Mouse (Mus musculus) forebrain, postnatal 0 days (tissue): ENCODE measurements around the gene 3100002H09Rik. TPM values are rescaled to one million over a fixed set of nuclear protein-coding genes. Genes with fewer than 3 reads are reported as not detected.

Experiments
- ATAC-seq: fragments of 200-750 bp; cut with Nextera tagmentation; 2 replicates; pipeline ENCODE4 v1.8.0; 2017; ENCODE audit warnings: mild to moderate bottlenecking, moderate library complexity
- DNase-seq: peaks from one replicate; pipeline ENCODE4 v3.0.0-alpha.2; 2015
- H3K27ac ChIP-seq: fragments of 300-500 bp; sonication (generic); 2 replicates; pipeline ENCODE4 v1.5.1; 2014; ENCODE audit warnings: low read depth, mild to moderate bottlenecking, antibody characterized with exemption, low read length, moderate library complexity, mixed read lengths
- H3K27me3 ChIP-seq: fragments of 300-500 bp; sonication (generic); 2 replicates; pipeline ENCODE4 v1.6.1; 2014; ENCODE audit warnings: mild to moderate bottlenecking, low read length, mixed read lengths; ENCODE audit not compliant: insufficient read depth
- H3K36me3 ChIP-seq: fragments of 300-500 bp; sonication (generic); 2 replicates; pipeline ENCODE4 v1.6.1; 2014; ENCODE audit warnings: mild to moderate bottlenecking, moderate library complexity; ENCODE audit not compliant: insufficient read depth
- H3K4me1 ChIP-seq: fragments of 300-500 bp; sonication (generic); 2 replicates; pipeline ENCODE4 v1.6.1; 2014; ENCODE audit warnings: antibody characterized with exemption; ENCODE audit not compliant: insufficient read depth
- H3K4me2 ChIP-seq: fragments of 300-500 bp; sonication (generic); 2 replicates; pipeline ENCODE4 v1.6.1; 2014; ENCODE audit warnings: low read depth, mild to moderate bottlenecking, moderate library complexity
- H3K4me3 ChIP-seq: fragments of 300-500 bp; sonication (generic); 2 replicates; pipeline ENCODE4 v1.5.1; 2014; ENCODE audit warnings: low read depth, low read length, mixed read lengths
- H3K9ac ChIP-seq: fragments of 300-500 bp; sonication (generic); 2 replicates; pipeline ENCODE4 v1.6.1; 2014; ENCODE audit warnings: mild to moderate bottlenecking
- H3K9me3 ChIP-seq: fragments of 300-500 bp; sonication (generic); 2 replicates; pipeline ENCODE4 v1.6.1; 2016; ENCODE audit warnings: low read length
- CTCF ChIP-seq: sonication (generic); IDR thresholded peaks from 2 replicates; pipeline ENCODE4 v1.5.1; 2016; ENCODE audit warnings: antibody characterized with exemption, control low read depth, low read depth
- WGBS: fragments of 180-500 bp; shearing (Covaris S2); extraction: QIAGEN DNeasy Blood & Tissue Kit; methylation state at CpG from one replicate; pipeline ENCODE4 v1.1.7; 2014; 5-methylcytosine and 5-hydroxymethylcytosine counted together
- polyA plus RNA-seq: library from polyadenylated mRNA; unstranded; fragments of >200 nt; fragmentation: Nextera tagmentation; extraction: Ambion mirVana; gene quantifications from 2 replicates; pipeline ENCODE4 v1.2.1, GENCODE M21; 2015
- total RNA-seq: library from RNA; depleted of rRNA; stranded (reverse); fragments of >200 nt; gene quantifications from 2 replicates; pipeline ENCODE4 v1.2.3, GENCODE M21; 2014

The 3100002H09Rik gene
- total and polyA plus RNA-seq, 2 experiments from 2014 or later = 0.18 TPM; not detected in 1

DNA sequence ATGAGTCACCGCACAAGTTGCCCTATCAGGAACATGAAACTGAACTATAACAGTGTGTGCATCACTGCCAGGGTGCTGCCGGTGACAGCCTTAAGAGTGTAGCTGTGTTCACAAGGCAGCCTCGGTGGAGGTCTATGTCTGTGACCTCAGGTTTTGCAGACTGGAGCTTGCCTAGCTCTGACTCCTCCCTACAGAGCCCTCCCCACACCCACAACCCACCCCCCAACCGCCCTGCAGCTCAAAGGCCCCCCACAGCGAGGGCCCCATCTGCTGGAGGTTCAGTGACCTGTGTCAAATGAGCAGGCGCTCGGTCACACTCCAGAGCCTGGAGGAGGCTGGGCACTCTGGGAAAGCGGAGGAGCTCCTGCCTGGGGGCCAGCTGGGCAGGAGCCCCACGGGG is 42.3 kb upstream of the 3100002H09Rik start:
- WGBS = 12% methylated on average over 9 of the region's 9 CpGs

DNA sequence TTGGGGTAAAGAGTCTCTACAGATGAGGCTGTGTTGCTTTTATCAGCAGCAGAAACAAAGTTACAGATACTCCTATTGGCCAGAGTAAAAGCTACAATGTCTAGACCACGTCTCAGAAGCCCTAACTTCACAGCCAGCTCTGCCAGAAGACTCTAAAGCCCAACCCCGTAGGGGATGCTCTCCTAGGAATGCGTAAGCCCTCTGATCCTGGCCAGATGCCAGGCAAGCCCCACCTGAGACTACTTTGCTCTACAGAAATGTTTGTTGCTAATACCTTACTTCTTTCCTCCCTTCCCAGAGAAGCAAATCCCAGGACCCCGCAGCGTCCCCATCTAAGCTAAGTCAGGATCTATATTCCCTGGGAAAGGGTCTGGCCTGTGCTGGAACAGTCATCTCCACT is 37.3 kb upstream of the 3100002H09Rik start:
- TF ChIP-seq CTCF = no peak
- Histone ChIP-seq H3K27ac (no peak overlapping the region), H3K36me3 (no peaks in the 10 kb centered on the region), H3K4me3 (no peak overlapping the region), H3K9me3 (no peaks in the 10 kb centered on the region), H3K27me3 (no peaks in the 10 kb centered on the region), H3K4me1 (no peaks in the 10 kb centered on the region), H3K9ac (no peak overlapping the region), H3K4me2 (no peak overlapping the region)
- ATAC-seq (no peak), DNase-seq (no peak)
- WGBS = 34% methylated on average over 5 of the region's 5 CpGs

More for the DNA sequence above, 42.3 kb upstream of the 3100002H09Rik start:
- Histone ChIP-seq H3K27me3 (peaks cover 19% of the 10 kb centered on the region), H3K9ac (no peak overlapping the region), H3K4me2 (peak overlapping the region; percentile 8; the same call in 1 of the 2 replicates), H3K4me1 (0 out of 2 replicates have a peak, but pooled peaks cover 3% of the 10 kb centered on the region), H3K36me3 (no peaks in the 10 kb centered on the region), H3K27ac (no peak overlapping the region), H3K4me3 (no peak overlapping the region), H3K9me3 (no peaks in the 10 kb centered on the region)
- DNase-seq = no peak
- no peak for TF ChIP-seq CTCF
- ATAC-seq = no peak

DNA sequence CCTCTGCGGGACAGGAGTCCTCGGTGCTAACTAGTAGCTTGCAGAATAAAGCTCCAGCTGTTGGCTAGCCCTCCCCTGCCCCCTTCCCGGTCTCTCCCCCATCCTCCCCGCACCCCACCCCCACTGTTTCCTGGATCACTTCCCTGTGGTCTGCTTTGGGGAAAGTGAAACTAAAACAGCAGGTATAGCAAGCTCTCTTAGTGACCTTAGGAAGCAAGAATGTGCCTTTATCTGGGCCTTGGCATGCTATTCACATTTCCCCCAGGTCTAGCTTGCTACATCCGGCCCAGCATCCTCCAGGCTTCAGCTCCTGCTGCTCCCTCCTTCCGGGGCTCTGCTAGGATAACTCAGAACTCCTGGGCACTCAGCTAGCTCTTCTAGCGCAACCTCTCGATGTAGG is 36.0 kb upstream of the 3100002H09Rik start:
- ATAC-seq (no peak), DNase-seq (no peak)
- Histone ChIP-seq H3K27me3 (no peaks in the 10 kb centered on the region), H3K36me3 (no peaks in the 10 kb centered on the region), H3K9me3 (no peaks in the 10 kb centered on the region), H3K27ac (no peak overlapping the region), H3K4me3 (no peak overlapping the region), H3K4me1 (no peaks in the 10 kb centered on the region), H3K4me2 (no peak overlapping the region), H3K9ac (no peak overlapping the region)
- 32% methylated on average over 8 of the region's 8 CpGs for WGBS
- TF ChIP-seq CTCF = no peak

DNA sequence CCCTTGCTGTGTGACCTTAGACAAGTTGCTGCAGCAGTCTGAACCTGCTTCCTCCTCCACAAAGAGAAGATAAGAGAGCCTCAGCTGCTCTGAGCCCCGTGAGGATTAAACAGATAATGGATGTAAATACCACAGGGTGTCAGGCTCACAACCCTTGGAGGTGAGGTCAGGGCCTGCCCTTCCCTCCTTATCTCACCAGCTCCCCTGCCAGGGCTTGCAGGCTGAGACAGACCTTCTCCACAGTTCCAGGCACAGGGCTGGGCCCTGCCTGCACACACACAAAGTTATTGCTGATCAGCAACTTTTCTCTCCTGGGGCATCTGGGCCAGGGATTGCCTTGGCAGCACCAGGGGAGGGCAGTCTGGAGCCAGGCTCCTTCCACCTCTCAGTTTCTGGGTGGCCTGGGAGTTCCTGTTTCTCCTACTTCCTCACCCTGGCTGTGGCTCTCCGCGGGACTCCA is 34.4 kb upstream of the 3100002H09Rik start:
- DNase-seq (no peak), ATAC-seq (no peak)
- Histone ChIP-seq H3K9ac (no peak overlapping the region), H3K9me3 (no peaks in the 10 kb centered on the region), H3K4me1 (no peaks in the 10 kb centered on the region), H3K27ac (no peak overlapping the region), H3K4me2 (no peak overlapping the region), H3K36me3 (no peaks in the 10 kb centered on the region), H3K27me3 (no peaks in the 10 kb centered on the region), H3K4me3 (no peak overlapping the region)
- 17% methylated on average over 3 of the region's 3 CpGs for WGBS
- no peak for TF ChIP-seq CTCF

DNA sequence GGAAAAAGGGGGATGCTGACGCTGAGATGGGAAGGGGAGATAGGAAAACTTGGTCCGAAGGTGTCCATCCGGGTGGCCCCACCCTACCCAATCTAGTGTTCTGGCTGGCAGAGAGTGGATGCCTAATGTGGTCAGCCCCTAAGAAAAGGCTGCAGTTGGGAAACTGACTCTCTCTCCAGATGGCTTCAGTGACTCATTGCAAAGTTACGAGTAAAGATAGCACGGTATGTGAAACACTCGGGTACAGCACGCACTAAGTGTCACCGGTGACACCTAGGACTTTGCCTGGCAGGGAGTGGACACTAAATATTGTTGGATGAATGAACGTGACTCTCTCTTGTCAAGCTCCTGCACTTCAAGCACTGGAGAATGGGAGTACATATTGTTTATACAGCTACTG is 33.3 kb upstream of the 3100002H09Rik start:
- no peaks in the 10 kb centered on the region for H3K9me3 ChIP-seq
- H3K9ac ChIP-seq = no peak overlapping the region
- DNase-seq (no peak), ATAC-seq (no peak)
- no peaks in the 10 kb centered on the region for H3K36me3 ChIP-seq
- no peak overlapping the region for H3K27ac ChIP-seq
- no peak for TF ChIP-seq CTCF
- H3K27me3 ChIP-seq = no peaks in the 10 kb centered on the region
- no peak overlapping the region for H3K4me3 ChIP-seq
- no peak overlapping the region for H3K4me2 ChIP-seq
- no peaks in the 10 kb centered on the region for H3K4me1 ChIP-seq
- WGBS = 91% methylated on average over 9 of the region's 9 CpGs

DNA sequence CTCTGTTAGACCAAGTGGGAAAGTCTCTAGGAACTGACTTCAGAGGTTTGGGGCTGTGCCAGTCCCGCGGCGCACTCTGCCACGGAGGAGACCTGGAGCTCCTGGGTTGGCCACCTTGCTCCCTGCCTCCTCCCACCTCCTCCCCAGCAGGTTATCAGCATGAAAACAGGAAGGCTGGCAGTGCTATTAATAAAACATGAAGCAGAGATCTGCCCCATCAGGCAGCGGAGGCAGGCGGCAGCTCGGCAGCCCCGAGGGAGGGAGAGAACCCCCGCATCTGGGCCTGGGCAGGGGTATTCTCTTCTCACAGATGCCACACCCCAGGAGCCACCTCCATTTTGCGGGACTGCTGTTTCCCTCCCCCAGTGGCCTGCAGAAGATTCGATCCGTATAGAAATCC is 29.1 kb upstream of the 3100002H09Rik start:
- H3K9me3 ChIP-seq = no peaks in the 10 kb centered on the region
- H3K27ac ChIP-seq = no peak overlapping the region
- H3K9ac ChIP-seq = no peak overlapping the region
- DNase-seq (no peak), ATAC-seq (no peak)
- H3K4me3 ChIP-seq = no peak overlapping the region
- H3K36me3 ChIP-seq = no peaks in the 10 kb centered on the region
- 26% methylated on average over 12 of the region's 12 CpGs for WGBS
- H3K4me2 ChIP-seq = no peak overlapping the region
- H3K27me3 ChIP-seq = no peaks in the 10 kb centered on the region
- no peak for TF ChIP-seq CTCF
- no peaks in the 10 kb centered on the region for H3K4me1 ChIP-seq

DNA sequence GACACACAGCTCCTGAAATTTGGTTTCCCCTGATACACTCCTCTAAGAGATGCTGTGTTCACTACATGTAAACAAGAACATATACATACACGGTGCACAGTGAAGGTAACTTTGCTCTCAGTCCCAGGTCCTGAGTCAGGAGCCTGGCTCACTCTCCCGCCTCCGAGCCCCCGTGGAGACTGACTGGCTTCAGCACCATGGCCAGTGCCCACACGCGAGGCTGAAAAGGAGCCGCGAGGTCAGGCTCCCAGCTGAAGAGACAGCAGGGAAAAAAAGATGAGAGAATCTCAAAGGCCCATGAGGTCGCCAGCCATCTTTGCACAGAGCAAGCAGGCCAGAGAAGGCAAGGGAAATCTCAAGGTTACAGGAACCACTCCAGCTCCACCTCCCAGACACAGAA is 22.7 kb upstream of the 3100002H09Rik start:
- no peak overlapping the region for H3K4me3 ChIP-seq
- H3K9me3 ChIP-seq = no peaks in the 10 kb centered on the region
- no peaks in the 10 kb centered on the region for H3K4me1 ChIP-seq
- no peak overlapping the region for H3K4me2 ChIP-seq
- DNase-seq (no peak), ATAC-seq (no peak)
- H3K9ac ChIP-seq = no peak overlapping the region
- no peaks in the 10 kb centered on the region for H3K27me3 ChIP-seq
- 13% methylated on average over 9 of the region's 9 CpGs for WGBS
- no peak for TF ChIP-seq CTCF
- no peaks in the 10 kb centered on the region for H3K36me3 ChIP-seq
- H3K27ac ChIP-seq = no peak overlapping the region

DNA sequence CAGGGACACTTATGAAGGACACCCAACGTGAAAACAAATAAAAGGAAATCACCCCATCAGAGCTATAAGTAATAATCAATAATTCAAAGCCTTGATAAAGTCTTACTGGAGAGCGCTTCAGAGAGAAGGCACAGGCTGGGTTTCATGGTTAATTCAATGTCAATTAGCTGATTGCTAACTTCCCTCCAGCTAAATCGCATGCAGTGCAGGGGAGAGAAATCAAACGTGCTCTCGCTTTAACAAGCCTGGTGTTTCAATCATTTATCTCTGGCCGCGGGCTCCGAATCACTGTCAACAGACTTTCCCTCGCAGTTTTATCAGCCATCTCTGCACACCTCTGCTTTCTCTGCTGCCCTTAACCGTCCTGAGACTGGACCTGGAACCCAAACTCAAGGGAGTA is 22.3 kb upstream of the 3100002H09Rik start:
- H3K4me3 ChIP-seq = no peak overlapping the region
- no peaks in the 10 kb centered on the region for H3K36me3 ChIP-seq
- WGBS = 72% methylated on average over 10 of the region's 10 CpGs
- no peaks in the 10 kb centered on the region for H3K27me3 ChIP-seq
- no peaks in the 10 kb centered on the region for H3K4me1 ChIP-seq
- no peak overlapping the region for H3K4me2 ChIP-seq
- no peak for DNase-seq
- no peak overlapping the region for H3K9ac ChIP-seq
- ATAC-seq = no peak
- H3K9me3 ChIP-seq = no peaks in the 10 kb centered on the region
- no peak overlapping the region for H3K27ac ChIP-seq
- no peak for TF ChIP-seq CTCF
